Mouse (Mus musculus): ENCODE data around the gene Qsox2. TPM values are rescaled to one million over a fixed set of nuclear protein-coding genes. Genes with fewer than 3 reads are reported as not detected.

Qsox2 gene
- total RNA-seq, 2 experiments from 2014 or later: 5.9 to 7.6 TPM

DNA sequence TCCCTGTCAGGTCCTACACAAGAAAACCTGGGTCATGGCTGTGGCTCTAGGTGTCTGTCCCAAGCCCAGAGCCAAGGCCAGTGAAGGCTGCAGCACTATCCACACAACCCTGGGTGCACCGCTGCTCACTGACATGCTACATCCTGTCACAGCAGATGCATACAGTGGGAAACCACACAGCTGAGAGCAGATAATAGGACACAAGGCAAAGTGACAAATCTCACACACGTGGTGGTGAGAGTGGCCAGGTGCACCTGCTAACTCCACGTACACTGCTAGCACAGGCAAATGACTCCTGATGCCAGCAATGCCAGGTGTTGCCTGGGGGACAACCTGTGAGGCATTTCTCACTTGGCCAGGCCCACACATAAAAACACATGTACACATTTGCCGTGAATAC lies 12.1 kb downstream of the Qsox2 start:
- DNase-seq: no peak

DNA sequence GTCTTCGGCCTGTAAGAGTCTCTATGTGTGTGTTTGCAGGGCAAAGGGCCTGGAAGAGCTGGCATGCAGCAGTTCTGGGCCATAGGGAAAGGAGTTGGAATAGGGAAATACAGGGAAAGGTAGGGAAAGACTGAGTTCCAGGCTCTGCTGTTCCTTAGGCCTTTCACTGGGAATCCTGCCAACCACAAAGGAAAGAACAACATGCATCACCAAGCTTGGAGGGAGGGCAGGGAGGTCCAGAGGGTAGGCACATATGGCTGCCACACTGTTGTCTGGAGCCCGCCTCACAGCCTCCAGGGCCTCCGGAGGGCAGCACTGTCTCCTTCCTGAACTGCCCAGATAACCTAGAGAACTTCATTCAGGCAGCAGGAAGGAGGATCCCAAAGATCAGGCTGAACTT lies 13.4 kb downstream of the Qsox2 start:
- DNase-seq: no peak

DNA sequence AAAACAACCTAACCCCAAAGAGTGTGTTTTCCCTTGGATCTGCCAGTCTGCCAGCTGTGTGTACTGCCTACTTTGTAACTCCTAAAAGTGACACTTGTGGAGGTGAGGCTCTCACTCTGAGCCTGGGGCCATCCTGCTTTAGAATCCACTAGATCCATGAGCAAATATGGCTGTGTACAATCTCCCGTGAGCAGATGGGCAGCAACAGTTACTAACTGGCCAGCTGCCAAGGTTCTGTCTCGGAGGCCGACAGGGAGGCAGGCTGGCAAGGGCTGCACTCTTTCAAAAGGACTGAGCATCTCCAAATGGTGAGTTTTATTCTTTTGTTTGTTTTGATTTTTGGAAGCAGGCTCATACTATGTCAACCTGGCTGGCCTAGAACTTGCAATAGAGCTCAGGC lies 22.8 kb downstream of the Qsox2 start:
- DNase-seq: no peak

DNA sequence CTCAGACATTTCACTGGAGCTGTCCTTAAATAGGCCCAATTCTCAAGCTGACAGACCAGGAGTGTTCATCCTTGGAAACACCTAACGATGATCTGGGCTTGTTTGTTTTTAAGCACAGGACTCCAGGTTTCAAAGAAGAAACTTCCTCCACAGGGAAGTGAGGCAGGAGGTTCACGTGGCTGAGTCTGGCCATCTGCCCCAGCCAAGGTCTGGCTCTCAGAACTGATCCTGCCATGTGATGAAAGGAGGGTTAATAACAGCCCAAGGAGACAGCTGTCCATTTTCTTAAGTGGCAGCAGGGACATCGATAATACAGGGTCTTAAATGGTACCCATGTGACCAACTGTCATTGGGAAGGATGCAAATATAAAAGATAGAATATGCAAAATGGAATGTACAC lies 27.8 kb downstream of the Qsox2 start:
- DNase-seq: no peak

DNA sequence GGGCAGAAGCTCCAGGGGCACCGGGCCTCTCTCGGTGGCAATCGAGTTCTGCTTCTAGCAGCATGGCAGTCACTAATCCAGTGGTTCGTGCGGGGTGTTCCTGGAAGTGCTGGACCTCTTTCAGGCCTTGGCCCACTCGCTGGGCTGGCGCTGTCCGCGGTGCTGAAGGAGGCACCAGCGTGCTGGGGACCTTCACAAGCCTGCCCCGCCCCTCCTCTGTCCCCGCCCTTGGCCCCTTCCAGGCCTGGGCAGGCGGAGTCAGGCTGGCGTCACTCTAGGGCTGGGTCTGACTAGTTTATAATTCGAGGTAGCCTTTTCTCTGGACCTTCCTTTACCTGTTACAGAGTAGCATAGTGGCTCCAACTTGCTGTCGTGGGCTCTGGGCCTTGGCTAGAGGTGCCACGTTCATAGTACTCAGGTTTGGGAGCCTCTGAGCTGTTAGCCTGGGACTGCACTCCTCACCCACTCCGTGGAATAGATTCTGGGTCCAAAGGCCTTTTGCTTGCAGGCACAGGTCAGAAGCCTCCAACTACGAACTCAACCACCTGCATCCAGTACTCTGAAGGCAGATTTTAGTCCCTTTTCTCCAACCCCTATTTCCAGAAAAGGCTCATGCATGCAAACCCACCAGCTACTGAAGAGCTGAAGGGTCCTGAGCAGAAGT lies 29.1 kb downstream of the Qsox2 start, which contains the start of gene Lhx3:
Lhx3 (minus strand) TSS at position 164 of the 664 bp plus-strand sequence.
- DNase-seq: peak; percentile 94

DNA sequence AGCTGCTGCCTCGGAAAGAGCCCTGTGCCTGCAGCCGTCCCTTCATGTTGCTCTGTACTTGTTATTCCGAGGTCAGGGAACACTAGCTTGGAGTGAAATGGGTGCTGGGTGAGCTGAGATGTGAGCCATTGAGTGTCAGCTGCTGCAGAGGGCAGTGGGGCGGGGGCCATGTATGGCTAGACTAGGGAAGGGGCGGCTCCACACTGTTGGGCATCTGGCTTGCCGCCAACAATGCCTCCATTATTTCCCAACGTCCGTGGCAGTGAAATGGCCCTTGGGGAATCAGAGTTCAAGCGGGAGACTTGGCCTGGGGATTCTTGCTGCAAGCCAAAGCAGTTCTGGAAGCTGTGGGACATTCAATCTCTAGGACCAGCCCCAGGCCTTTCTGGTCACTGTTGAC lies 29.8 kb downstream of the Qsox2 start:
- DNase-seq: no peak

DNA sequence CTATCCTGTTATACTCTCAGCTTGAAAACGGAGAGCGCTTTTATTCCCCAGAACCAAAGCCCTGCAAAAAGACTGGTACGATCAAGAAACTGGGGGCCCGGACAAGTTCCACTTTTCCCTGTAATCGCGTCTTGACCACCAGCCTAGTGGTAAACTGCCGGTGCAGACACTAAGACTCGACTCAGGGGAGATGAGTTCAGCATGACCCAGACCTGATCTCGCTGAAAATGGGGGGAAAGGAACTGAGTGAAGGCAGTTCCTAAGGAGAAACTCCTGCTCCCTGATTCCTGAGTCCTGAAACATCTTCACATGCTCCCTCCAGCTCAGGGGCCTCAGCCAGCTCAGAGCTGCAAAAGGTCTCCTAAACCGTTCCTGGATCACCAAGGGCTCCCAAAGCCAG lies 31.6 kb downstream of the Qsox2 start:
- no peak for DNase-seq

DNA sequence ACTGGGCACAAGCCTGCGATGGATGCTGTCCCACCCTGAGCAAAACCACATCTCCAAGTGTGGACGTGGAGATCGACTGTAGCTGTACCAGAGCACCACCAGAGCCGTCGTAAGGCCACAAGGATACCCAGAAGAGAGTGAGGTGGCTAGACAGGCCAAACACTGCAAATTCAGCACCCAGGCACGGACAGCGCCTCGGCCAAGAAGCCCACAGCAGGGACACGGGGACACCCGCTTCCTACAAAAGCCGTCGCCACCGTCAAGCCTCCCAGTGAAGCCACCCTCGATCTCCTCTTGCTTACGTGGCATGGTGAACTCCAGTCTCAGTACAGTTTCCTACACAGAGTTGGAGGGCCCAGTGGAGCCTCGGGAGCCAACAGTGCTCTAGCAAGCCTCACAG lies 32.2 kb downstream of the Qsox2 start:
- DNase-seq: peak; percentile 52

DNA sequence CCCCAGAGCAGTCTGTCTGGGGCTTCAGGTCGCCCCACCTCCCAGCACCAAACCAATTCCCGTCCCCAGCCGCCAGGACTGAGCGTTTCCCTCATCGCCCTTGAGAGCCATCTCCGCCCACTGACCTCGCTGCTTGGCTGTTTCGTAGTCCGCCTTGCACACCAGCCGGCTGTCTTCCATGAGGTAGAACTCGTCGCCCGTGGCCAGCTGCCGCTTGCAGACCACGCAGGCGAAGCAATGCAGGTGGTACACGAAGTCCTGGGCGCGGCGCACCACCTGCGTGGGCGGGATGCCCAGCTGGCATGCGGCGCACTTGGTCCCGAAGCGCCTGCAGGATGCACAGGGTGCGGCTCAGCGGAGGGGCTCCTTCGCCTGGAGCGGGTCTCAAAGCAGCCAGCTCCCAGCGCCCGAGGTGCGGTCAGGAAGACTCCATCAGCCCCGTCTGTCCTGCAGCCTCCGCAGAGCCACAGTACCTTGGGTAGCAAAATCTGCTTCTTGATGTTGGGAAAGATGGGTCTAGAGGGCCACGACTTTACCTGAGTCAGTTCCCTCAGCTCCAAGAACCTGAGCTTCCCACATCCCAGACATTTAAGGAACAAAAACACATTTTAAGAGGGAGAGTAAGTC lies 34.4 kb downstream of the Qsox2 start:
- DNase-seq: no peak

DNA sequence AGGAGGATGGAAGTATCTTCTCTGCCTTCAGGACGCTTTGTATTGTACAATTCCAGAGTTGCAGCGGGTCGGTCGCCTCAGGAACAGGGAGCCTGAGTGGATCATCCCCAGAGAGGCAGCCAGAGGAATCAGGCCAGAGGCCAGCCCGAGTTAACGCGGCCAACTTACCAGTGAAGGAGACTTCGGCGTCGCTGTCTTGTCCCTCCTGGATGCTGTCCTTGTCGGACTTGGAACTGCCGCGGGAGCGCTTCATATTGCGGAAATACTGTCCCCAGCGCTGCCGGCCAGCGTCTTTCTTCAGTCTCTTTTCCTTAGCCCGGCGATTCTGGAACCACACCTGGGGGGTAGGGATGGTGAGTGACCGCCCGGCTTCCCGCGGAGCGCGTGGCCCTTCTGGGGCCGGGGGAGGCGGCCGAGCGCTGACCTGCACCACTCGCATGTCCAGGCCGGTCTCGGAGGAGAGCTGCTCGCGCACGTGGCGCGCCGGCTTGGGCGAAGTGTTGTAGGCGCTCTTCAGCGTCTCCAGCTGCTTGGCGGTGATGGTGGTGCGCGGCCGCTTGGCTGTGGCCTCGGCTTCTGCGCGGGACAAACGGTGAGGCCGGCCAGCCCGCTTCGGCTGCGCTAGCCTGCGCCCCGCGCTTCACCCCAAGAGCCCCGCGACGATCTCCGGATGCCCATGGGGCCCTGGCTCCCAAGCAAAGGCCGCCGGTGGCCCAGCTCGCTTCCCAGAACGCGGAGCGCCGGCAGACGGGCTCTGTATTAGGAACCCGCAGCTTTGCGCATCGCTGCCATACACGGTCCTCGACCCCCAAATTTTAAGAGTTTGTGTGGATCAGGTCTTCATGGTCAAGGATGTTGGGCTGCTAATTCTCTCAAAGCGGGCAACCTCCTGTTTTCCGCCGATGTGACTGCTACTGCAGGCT lies 35.1 kb downstream of the Qsox2 start:
- no peak for DNase-seq

DNA sequence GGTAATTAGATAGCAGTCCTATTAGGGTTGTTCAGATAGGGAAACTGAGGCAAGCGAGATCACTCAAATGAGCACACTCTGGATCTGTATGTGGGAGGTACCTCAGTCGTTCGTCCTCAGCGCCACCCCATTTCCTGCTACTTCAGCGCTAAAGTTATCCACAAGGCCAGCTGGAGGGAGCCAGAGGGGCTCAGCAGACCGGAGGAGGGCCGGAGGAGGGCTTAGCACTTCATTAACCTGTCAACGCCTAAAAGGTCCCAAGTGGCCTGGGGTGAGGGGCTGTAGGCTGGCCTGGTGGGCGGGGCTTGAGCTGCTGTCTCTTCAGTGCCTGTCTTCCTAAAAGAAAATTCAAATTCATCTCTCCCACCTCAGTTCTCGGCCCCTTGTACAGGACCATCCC lies 38.8 kb downstream of the Qsox2 start:
- DNase-seq: no peak

DNA sequence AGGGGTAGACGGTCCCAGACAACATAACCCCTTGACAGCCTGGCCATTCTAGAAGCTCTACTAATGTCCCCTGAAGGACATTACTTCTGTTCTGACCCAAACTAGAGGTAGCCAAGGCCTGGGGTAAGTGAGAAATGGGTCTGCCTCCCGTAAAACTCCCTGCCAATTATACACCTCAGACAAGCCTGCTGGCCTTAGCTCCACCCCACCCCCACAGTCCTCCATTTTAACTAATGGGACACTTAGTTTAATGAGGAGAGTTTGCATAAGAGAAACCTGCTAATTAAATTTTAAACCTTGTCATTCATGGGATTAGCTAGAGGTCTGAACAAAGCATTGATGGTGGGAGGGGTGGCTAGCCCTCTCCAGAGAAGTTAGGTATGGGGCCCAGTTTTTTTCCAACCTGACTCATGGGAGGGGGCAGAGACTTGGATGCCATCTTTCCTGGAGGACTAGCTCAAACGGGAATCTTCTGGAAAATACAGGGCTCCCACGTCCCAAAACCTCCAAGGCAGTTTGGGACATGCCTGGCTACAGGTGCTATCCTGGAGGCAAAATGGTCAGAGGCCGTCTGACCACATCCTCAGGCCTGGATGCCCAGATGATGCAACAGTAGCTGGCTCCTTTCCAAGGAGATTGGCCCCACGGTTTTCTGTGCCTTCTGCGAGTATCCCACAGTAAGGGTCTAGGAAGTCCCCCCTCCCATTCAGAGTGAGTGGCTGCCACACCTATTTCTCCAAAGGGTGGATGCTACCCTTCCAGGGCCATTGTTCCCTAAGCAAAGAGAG lies 42.6 kb downstream of the Qsox2 start:
- DNase-seq: no peak

DNA sequence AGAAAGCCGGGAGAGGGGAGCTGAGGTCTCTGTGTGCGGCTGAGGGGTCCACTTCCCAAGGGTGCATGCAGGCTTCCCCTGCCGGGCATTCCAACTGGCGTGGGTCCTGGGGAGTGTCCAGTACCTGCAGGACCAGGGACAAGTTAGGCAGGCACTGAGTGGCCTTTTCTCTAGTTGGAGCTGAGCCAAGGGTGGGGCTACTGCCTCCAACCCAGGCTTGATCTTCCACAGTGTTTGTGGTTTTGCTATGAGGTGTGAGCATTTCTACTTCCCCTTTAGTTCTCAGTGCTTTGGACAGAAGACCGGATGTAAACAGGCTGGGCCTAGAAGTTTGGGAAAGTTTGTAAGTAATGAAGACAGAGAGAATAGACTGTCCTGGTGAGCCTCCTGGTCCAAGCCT lies 48.8 kb downstream of the Qsox2 start:
- DNase-seq: no peak

DNA sequence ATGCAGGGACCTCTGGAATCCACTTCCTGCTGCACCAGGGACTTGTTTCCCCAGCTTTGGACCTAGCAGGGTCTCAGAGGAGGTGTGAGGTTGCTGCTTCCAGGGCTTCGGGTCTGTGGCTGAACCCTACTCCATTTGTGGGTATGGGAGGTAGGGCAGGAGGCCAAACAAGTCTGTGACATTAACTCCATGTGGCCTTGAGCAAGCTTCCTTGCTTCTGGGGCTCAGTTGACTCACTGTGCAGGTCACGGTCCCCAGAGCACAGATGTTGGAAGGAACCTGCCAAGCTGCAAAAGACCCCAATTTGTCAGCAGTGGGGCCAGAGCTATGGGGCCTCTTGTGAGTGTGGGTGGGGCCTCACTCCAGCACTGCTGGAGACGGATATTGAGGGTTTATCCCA lies 53.0 kb downstream of the Qsox2 start:
- no peak for DNase-seq

DNA sequence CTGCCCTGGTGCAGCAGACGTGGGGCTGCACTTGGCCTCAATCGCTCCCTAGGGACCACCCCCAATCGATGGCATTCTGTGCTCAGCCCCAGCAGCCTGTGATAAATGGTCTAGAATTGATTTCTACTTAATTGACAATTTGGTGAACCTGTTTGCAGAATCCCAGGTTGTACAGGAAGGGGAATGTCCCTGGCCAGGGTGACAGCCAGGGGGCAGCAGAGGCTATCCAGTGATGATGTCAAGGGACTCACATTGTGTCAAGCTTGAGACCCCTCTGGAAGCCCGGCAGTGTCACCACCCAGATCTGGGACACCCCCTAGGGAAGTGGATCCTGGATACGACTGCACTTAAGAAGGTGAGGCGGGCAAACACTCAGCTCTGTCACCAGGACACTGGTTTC lies 54.7 kb downstream of the Qsox2 start:
- peak; percentile 51 for DNase-seq

DNA sequence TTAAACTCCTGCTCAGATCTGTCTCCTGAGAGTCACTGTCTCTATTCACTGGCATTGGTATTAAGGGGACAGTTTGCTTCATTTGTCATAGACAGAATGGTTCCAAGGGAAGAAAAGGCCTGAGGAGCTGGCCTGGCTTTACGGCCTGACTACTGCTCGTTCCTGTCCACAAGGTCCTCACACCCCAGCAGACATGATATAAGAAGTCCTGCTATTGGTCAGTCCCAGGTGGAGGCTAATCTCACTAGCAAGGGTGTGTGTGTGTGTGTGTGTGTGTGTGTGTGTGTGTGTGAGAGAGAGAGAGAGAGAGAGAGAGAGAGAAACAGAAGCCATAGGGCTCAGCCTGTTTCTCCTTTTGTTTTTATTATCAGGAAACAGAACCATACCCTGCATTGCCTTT lies 60.1 kb downstream of the Qsox2 start:
- DNase-seq: no peak

DNA sequence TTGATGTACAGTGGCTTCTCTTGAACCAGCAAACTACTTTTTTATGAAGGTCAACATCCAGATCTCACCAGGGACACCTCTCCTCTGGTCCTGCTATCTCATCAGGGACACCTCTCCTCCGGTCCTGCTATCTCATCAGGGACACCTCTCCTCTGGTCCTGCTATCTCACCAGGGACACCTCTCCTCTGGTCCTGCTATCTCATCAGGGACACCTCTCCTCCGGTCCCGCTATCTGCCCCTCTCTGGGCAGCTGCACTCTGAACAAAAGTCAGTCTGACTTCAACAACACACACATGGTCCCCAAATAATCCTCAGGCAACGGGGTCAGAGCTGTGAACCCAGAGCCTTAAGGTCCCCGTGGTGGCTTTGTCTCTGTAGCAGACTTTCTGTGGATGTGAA lies 60.6 kb downstream of the Qsox2 start:
- no peak for DNase-seq

DNA sequence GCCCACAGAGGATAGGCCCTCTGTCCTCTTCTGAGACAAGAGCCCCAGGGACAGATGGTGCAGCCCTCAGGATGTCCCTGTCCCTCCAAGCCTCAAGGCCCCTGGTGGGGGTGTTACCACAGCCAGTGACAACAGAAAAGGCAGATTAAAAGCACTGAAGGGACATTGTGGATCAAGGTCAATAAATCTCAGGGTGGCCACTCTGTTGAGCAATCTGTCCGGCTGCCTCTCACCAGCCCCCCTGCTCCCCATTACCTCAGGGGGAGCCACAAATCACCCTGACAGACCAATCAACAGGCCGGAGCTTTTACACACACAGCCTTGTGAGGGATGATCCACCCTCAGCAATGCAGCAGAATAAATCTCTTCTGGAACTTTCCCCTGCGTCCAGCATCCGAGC lies 62.1 kb downstream of the Qsox2 start:
- no peak for DNase-seq

DNA sequence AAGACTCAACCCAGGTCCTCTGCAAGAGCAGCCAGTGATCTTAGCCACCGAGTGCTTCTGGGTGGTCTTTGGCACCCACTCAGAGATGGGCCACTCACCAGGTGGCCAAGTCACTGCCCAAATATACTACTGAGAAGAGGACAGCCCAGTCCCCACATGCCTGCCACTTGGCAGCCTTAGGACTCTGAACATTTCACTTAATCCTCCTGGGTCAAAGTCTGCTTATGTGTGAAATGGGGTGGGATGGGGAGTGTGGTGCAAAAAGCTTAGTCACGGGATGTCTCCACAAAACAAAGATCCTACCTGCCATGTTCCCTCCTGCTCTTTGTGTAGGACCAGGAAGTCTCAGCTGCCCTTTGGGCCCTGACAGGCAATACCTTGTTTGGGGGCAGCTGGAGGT lies 65.2 kb downstream of the Qsox2 start:
- DNase-seq: no peak

DNA sequence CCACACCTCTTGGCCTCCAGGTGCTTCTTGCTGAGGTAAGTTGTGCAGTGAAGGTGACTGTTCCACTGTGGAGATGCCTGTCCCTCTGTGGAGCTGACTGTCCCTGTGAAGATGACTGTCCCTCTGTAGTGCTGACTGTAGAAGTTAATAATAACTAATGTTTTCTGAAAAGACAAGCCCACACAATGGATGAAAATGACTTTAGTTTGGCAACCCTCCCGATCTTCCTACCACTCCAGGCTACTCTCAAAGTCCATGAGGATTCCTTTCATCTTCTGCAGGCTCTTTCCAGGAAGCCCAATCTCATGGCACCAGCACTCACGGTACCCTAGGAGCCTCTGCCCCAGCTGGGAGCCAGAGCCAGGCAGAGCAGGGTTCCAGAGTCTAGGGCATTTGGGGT lies 66.9 kb downstream of the Qsox2 start:
- DNase-seq: no peak

DNA sequence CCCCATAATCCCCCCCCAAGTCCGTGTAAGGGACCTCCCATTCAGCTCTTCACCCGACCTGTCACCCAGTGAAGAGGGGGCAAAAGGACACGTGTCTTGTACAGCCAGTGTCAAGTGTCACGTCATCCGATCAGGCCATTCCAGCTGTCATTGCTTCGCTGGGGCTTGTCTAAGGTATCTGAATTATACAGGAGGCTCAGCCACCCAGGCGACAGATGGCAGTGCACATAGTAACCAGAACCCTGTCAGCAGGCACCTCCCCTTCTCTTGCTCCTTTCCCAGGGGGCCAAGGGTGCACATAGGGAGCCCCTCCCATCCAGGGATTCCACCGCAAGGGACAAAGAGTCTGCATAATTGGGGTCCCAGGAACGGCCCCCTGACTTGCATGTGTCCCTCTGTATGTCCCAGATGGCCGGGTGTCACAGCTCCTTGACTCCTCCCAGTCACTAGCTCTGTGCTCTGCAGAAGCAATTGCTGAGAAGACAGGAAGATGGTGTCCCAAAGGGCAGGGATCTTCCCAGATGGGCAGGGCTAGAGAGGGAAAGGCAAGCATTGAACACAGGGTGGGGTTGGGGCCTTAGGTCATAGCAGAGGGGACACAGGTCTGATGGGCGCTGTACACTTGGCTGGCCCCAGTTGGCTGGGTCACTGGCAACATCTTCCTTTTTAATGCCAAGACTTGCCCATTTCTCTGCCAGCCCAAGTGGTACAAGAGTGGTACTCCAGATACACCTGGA lies 68.3 kb downstream of the Qsox2 start:
- DNase-seq: no peak

DNA sequence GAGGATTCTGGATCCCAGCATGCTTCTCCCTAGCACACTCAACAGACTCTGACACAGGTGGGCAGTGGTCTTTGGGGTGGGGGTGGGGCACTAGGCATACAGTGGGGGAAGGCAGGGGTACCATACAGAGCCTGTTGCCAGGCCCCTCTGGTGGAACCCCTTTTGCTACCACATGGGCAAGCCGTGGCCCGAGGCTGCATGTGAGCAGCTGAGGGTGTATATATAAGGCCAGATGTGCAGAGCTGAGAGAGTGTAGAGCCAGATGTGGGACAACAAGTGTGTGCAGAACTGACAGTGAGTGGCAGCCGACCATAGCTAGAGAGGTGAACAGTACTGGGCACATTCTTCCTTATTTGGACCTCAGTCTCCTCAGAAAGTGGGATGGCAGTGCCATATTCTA lies 70.4 kb downstream of the Qsox2 start:
- DNase-seq: no peak

Measured in gastrocnemius, postnatal 10 days (tissue).